Mouse (Mus musculus) T-cell, adult 2 months (primary cell): Measurements from ENCODE around the gene Zfp503.

Experiments
- DNase-seq: peaks from one replicate; pipeline ENCODE4 v3.0.0; 2022; ENCODE audit warnings: low spot score

The Zfp503 gene

DNA sequence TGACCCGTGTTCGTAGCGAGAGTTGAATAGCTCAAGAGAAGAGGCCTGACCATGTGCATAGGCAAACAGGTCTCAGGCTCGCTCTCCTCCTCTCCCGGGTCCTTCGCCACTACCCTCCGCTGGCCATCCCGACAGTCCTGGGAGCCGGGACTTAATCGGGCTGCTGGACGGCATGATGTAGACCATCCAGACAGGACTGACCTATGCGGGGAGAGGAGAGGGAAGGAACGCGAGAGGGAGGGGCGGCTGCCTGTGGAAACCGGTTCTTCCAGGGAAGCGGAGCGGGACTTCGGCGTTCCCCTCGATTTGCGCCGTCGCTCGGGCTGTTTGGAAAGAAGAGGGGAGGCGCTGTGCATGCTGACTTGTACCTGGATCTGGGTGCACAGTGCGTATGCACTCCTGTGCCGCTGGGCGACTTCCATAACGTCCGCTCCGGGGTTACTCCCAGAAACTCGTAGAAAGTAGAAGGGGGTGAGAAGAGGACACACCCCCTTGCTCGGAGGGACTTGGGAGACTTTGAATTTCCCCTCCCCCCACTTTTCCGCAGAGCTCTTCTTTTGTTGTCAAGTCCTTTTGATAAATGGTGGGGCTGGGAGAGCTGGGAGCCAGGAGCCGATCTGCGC, at the start of gene Zfp503:
TSS of gene Zfp503 (minus strand) at position 311 of the 623 bp plus-strand sequence.
- DNase-seq, result no peak

DNA sequence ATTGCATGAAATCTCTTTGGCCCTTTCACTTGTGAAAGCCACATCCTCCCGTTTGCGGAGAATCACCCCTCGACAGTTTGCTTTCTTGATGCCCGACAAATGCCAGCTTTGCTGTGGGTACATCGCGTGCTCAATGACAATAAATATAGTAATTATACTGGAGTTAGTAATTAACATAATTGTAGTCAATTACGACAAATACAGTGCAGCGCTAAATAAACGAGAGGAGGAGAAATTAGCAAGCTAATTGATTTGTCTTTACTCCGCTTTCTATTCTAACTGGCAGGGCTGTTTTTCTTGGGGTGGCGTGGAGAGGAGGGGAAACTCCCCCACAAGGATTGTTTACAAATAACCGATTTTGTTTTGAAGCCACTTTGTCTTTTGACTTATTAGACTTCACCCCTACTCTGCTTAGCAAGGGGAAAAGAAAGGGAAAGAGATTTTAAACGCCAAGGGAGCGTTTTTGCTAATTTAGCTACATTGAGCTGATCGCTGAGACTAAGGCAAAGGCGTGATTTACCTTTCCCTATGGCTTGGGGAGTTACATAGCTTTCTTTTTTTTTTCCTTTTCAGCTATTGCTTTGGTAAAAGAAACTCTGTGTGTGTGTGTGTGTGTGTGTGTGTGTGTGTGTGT, 48.2 kb upstream of the Zfp503 start:
- DNase-seq, result no peak

GRCm38 (mm10) chr14:22036802-22037497, 47.5 kb upstream of the Zfp503 start:
- no peak for DNase-seq

- DNase-seq, result no peak
Observed at GRCm38 (mm10) chr14:22036338-22036737, 46.9 kb upstream of the Zfp503 start.

GRCm38 (mm10) chr14:22035900-22036299, 46.5 kb upstream of the Zfp503 start:
- no peak for DNase-seq

- no peak for DNase-seq
Observed at GRCm38 (mm10) chr14:22023533-22023932, 34.1 kb upstream of the Zfp503 start.

- DNase-seq, result no peak
Observed at GRCm38 (mm10) chr14:22020885-22021284, 31.5 kb upstream of the Zfp503 start.

DNA sequence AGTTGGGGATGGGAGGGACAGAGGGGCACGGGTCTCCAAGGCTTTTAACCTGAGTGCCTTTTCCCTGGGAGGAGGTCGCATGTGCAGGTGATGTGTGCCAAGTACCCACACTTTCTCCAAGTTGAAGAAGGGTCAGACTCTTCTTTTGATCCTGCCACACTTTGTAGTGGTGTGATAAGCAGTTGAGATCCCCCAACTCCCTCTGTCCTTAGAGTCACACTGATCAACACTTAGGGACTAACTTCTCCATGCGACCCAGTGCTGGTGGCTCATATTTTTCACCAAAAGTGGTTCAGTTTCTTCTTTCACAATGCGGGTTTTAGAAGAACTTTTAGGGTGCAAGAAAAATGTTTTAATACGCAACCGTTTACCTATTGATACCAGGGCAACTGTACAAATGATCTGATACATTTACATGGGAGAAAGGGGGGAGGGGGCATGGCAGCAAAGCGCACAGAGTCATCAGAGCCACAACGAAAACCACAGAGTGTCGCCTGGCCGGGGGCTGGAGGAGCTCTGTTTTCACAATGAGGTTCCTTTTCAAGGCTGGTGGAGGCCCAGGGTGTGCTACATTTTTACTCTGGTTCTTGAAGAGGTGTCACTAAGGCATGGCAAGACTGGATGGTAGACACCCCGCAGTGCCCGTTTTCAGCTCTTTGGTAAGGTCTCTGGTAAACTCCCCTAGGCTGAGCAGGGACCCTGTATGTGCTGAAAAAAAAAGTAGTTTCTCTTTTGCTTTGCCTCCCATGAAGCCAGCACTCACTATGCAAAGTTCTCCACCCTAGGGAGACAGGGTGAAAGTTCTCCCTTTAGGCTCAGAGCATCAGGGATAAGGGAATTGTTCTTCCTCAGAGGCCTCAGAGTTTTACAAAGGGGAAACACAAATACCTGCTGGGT, 30.8 kb upstream of the Zfp503 start:
- no peak for DNase-seq

GRCm38 (mm10) chr14:22019252-22019948, 30.0 kb upstream of the Zfp503 start, which contains the start of gene Lrmda:
TSS of gene Lrmda (plus strand) at chr14:22019712.
- no peak for DNase-seq

DNA sequence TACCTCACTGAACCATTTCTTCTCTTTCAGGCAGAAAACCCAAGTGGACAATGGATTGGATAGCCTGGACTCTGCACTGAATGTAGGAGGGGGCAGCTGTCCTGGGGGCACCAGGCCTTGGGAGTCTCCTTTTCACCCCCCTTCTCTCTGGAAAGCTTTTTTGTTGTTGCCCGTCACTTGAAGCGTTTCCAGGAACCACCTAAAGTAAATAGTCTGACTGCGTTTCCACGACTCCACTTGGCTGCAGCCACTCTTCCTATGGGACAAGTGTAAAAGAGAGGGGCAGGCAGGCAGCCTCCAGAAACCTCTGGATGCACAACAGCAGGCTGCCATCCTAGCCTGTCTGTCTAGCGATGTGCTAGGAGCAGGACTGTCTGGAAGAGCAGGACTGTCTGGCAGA, 27.6 kb upstream of the Zfp503 start:
- DNase-seq, result no peak

DNA sequence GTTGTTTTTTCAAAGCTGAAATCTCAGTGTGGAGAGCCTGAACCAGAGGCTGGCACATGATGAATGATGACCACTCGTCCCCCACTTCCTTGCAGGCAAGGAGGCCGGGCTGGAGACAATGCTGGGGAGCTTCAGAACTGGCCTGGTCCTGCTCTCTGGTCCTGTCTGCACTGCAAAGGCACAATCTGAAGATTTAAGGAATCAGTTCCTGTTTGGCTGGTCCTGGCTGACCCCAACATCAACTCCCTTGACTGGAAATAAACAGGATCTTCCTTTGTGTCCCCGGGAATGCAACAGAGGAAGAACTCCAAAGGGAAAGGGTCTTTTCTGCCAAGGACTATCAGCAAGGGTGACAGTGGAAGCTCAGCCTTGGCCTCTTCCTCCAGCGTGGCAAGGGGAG, 25.4 kb upstream of the Zfp503 start:
- no peak for DNase-seq

GRCm38 (mm10) chr14:22014315-22014714, 24.9 kb upstream of the Zfp503 start:
- no peak for DNase-seq

- DNase-seq, result no peak
Observed at GRCm38 (mm10) chr14:22007006-22007405, 17.6 kb upstream of the Zfp503 start.

- no peak for DNase-seq
Observed at GRCm38 (mm10) chr14:22004943-22005342, 15.5 kb upstream of the Zfp503 start.

- no peak for DNase-seq
Observed at GRCm38 (mm10) chr14:22003631-22004030, 14.2 kb upstream of the Zfp503 start.

DNA sequence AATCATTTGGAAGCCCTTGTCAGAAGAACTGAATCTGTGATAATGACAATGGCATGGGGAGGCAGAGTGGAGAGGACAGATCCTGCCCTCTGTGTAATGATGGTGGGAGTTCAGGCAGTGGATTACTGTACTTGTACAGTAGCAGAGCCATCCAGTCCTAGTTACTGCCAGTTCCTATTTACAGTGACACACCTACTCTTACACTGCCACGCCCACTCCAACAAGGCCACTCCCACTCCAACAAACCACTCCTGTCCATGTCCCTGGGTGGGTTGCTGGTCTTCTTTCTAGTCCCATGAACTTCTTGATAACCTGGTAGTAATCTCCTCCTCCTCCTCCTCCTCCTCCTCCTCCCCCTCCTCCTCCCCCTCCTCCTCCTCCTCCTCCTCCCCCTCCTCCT, 13.8 kb upstream of the Zfp503 start:
- no peak for DNase-seq

GRCm38 (mm10) chr14:21999588-21999987, 10.2 kb upstream of the Zfp503 start:
- no peak for DNase-seq

- DNase-seq, result peak; percentile 65
Observed at GRCm38 (mm10) chr14:21995031-21995754, 5.8 kb upstream of the Zfp503 start.

DNA sequence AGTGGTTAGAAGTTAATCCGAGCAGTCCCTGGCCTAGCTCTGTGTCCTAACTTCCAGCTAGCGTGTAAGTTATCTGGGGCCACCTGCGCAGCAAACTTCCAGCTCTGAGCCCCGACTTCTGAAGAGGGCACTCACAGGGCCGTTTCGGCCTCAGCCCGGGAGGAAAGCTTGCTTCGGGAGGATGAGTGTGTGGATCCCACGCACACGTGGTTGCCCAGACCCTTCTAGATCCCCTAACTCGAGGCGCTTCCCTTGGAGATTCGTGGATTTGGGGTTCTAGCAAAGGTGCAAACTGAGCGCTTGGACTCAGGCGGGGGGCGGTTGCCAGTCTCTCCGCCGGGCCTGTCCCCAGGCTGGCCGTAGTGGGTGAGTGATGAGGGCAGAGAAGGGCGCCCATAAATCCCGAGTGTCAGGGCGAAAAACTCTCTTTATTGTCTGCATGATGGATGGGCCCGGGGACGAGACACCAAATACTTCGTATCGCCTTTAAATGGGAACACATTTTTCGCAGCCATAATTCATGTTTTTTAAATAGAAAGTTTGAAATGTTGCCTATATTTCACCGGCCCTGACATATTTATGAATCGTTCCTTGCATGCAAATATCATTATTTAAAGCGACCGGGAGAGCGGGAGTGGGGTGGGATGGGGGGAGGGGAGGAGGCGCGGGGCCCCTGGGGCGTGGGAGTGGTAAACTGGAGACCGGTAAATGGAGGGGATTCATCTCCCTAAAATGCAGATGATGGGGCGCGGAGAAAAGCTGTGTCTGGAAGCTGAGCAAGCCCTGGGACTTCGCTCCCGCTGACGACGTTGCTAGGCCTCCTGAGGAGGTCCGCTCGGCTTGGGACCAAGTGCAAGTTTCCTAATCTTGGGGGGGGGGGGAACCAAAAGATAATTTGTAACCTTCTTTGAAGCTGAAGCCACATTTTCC, 4.9 kb upstream of the Zfp503 start:
- DNase-seq, result no peak
